Comparison of ENCODE assay signal across 9 mouse cellular contexts in the genomic region with DNA sequence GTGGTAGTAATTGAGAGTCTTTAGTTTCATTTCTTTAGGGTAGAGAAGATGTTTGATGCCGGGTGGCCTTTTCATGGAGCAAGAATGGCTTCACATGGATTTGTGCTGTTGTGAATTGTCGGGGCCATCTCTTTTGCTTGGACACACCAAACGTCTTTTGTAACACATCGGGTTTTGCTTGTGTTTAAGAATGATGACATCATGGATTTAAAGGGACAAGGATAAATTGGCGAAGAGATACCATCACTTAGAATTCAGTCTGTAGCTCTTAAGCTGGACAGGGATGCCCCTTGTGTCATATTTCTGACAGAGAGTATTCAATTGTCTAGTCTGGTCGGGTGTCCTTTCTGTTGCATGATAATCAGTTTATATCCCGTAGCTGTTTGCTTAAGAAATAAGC. TPM values are rescaled to one million over a fixed set of nuclear protein-coding genes. Genes with fewer than 3 reads are reported as not detected.
A peak's percentile ranks its signal among the peaks of the same experiment; 100 is the strongest.
DNase-seq lines count a peak whose midpoint lies in the region; ATAC-seq and TF ChIP-seq lines count a peak whose summit lies in the region.
"Had no signal": no experiment of that assay in that cellular context is flagged by ENCODE, and none has a peak within 500 bp of the region (broad histone marks: within the 10 kb centered on the region; RNA-seq: fewer than 3 reads in every experiment).

No protein-coding gene starts in this region.

- H3K4me3 ChIP-seq in heart, embryonic 11.5 days (ENCODE audit: low read depth, low read length) = peak overlapping the region; percentile 99
- H3K4me3 ChIP-seq in ES-Bruce4 (ENCODE audit: low read depth, low read length) = no peak overlapping the region
- peak overlapping the region; percentile 93 for H3K4me3 ChIP-seq in hindbrain, embryonic 11.5 days (ENCODE audit: low read depth, low read length)
- H3K4me3 ChIP-seq in midbrain, embryonic 10.5 days = peak overlapping the region; percentile 98

- peak overlapping the region; percentile 97 for H3K9ac ChIP-seq in heart, embryonic 11.5 days (ENCODE audit: low read depth, low read length)
- peak overlapping the region; percentile 90 for H3K9ac ChIP-seq in ES-Bruce4 (ENCODE audit: low read depth, poor library complexity, severe bottlenecking)
- H3K9ac ChIP-seq in hindbrain, embryonic 11.5 days (ENCODE audit: low read depth, low read length) = peak overlapping the region; percentile 91

- H3K27me3 ChIP-seq in heart, embryonic 11.5 days (ENCODE audit: control insufficient read depth, insufficient read depth, low read length) = no peaks in the 10 kb centered on the region
- no peaks in the 10 kb centered on the region for H3K27me3 ChIP-seq in ES-Bruce4 (ENCODE audit: control insufficient read depth, insufficient read depth, low read length, poor library complexity, severe bottlenecking)
- no peaks in the 10 kb centered on the region for H3K27me3 ChIP-seq in hindbrain, embryonic 11.5 days (ENCODE audit: control insufficient read depth, insufficient read depth, low read length)
- 0 out of 2 replicates have a peak, but pooled peaks cover 2% of the 10 kb centered on the region for H3K27me3 ChIP-seq in midbrain, embryonic 10.5 days (ENCODE audit: low read depth, poor library complexity, severe bottlenecking)

- peak overlapping the region; percentile 92 for H3K4me2 ChIP-seq in heart, embryonic 11.5 days
- peak overlapping the region; percentile 69 for H3K4me2 ChIP-seq in hindbrain, embryonic 11.5 days (replicated peaks; ENCODE audit: low read depth, low read length)

- H3K9me3 ChIP-seq in heart, embryonic 11.5 days (replicated peaks; ENCODE audit: control insufficient read depth, low read length) = no peaks in the 10 kb centered on the region
- H3K9me3 ChIP-seq in ES-Bruce4 (replicated peaks; ENCODE audit: control insufficient read depth, insufficient read depth, low read length, poor library complexity, severe bottlenecking) = no peaks in the 10 kb centered on the region
- H3K9me3 ChIP-seq in hindbrain, embryonic 11.5 days (ENCODE audit: control insufficient read depth, low read length) = no peaks in the 10 kb centered on the region
- H3K9me3 ChIP-seq in midbrain, embryonic 10.5 days (replicated peaks) = no peaks in the 10 kb centered on the region

- H3K4me1 ChIP-seq in heart, embryonic 11.5 days (ENCODE audit: control insufficient read depth, insufficient read depth, low read length) = peaks cover 20% of the 10 kb centered on the region
- no peaks in the 10 kb centered on the region for H3K4me1 ChIP-seq in ES-Bruce4 (ENCODE audit: control insufficient read depth, insufficient read depth, low read length)
- H3K4me1 ChIP-seq in hindbrain, embryonic 11.5 days (replicated peaks; ENCODE audit: control insufficient read depth, insufficient read depth, low read length) = 0 out of 2 replicates have a peak, but pooled peaks cover 2% of the 10 kb centered on the region
- peaks cover 32% of the 10 kb centered on the region for H3K4me1 ChIP-seq in midbrain, embryonic 10.5 days

- no peak for ATAC-seq in heart, embryonic 11.5 days (replicated peaks; ENCODE audit: insufficient number of reproducible peaks, low FRiP score, low TSS enrichment)
- ATAC-seq in hindbrain, embryonic 11.5 days (ENCODE audit: low FRiP score) = no peak

- intact Hi-C loops in heart, postnatal 36 days (cut with DNase I) = loop anchor here (5.0 to 10.0 kb wide), 2 partner anchors 63 to 646 kb away; a partner anchor contains a TSS

- H3K27ac ChIP-seq in heart, embryonic 11.5 days (ENCODE audit: low read depth, low read length) = no peak overlapping the region
- no peak overlapping the region for H3K27ac ChIP-seq in ES-Bruce4 (ENCODE audit: insufficient read depth, low read length)
- H3K27ac ChIP-seq in hindbrain, embryonic 11.5 days (ENCODE audit: low read depth, low read length) = no peak overlapping the region
- H3K27ac ChIP-seq in midbrain, embryonic 10.5 days (replicated peaks) = peak overlapping the region; percentile 94; the same call in 1 of the 2 replicates

- DNase-seq in heart, postnatal 36 days = no peak
- no peak for DNase-seq in hindbrain, embryonic 11.5 days (ENCODE audit: low spot score)
- no peak for DNase-seq in midbrain, embryonic 10.5 days (ENCODE audit: low spot score)
- DNase-seq in thymus, adult 18-20 months = no peak
- DNase-seq in retina, embryonic 14.5 days (ENCODE audit: low spot score) = no peak
- DNase-seq in thymus, postnatal 4 days = no peak
- DNase-seq: cerebellum, postnatal 10 days had no signal

- no peak for TF ChIP-seq CTCF in ES-Bruce4 (IDR thresholded peaks at IDR 0.05; ENCODE audit: low read depth, low read length)

- WGBS in heart, embryonic 11.5 days (ENCODE audit: insufficient replicate concordance) = 39% methylated on average over 7 of the region's 7 CpGs
- WGBS in hindbrain, embryonic 11.5 days = 45% methylated on average over 7 of the region's 7 CpGs
- 47% methylated on average over 7 of the region's 7 CpGs for WGBS in midbrain, embryonic 10.5 days

- H3K36me3 ChIP-seq in heart, embryonic 11.5 days (ENCODE audit: control insufficient read depth, insufficient read depth, low read length) = no peaks in the 10 kb centered on the region
- H3K36me3 ChIP-seq in ES-Bruce4 (ENCODE audit: control insufficient read depth, insufficient read depth, low read length, poor library complexity, severe bottlenecking) = no peaks in the 10 kb centered on the region; the same call in 1 of the 2 replicates
- H3K36me3 ChIP-seq in hindbrain, embryonic 11.5 days (ENCODE audit: control insufficient read depth, insufficient read depth, low read length) = no peaks in the 10 kb centered on the region
- 0 out of 2 replicates have a peak, but pooled peaks cover 9% of the 10 kb centered on the region for H3K36me3 ChIP-seq in midbrain, embryonic 10.5 days

- no peak for TF ChIP-seq POLR2A in ES-Bruce4 (IDR thresholded peaks at IDR 0.05; ENCODE audit: insufficient read depth, low read length)

- TF ChIP-seq EP300 in ES-Bruce4 (IDR thresholded peaks at IDR 0.05; ENCODE audit: insufficient read depth, low read depth, low read length) = no peak

RNA-seq across cellular contexts. Expression of a gene that starts 1.4 kb away (rescaled TPM):
- polyA plus RNA-seq in heart, embryonic 11.5 days (2014; fragmentation: Nextera tagmentation; extraction: Ambion mirVana) = 18.5 and 19.3 TPM in 2 replicates
- 10 to 100 TPM; 11.4 to 11.8 TPM for total RNA-seq in heart, postnatal 36 days (2021)
- polyA plus RNA-seq in ES-Bruce4 (2011; ENCODE audit: insufficient read depth, insufficient read length, low read depth, missing spikeins) = 24.6 and 31.8 TPM in 2 replicates
- polyA plus RNA-seq in hindbrain, embryonic 11.5 days (2014; fragmentation: Nextera tagmentation; extraction: Ambion mirVana) = 21.9 and 24.8 TPM in 2 replicates
- polyA plus RNA-seq in midbrain, embryonic 10.5 days (2016; fragmentation: Nextera tagmentation; extraction: Ambion mirVana) = 24.2 and 25.3 TPM in 2 replicates

RNA-seq across cellular contexts. Expression of a gene that starts 9.5 kb away (rescaled TPM):
- polyA plus RNA-seq in heart, embryonic 11.5 days (2014; fragmentation: Nextera tagmentation; extraction: Ambion mirVana) = 23.6 and 25.7 TPM in 2 replicates
- 10 to 100 TPM; 91.0 to 93.7 TPM for total RNA-seq in heart, postnatal 36 days (2021)
- polyA plus RNA-seq in ES-Bruce4 (2011; ENCODE audit: insufficient read depth, insufficient read length, low read depth, missing spikeins) = 122 and 136 TPM in 2 replicates
- polyA plus RNA-seq in hindbrain, embryonic 11.5 days (2014; fragmentation: Nextera tagmentation; extraction: Ambion mirVana) = 35.5 and 35.7 TPM in 2 replicates
- polyA plus RNA-seq in midbrain, embryonic 10.5 days (2016; fragmentation: Nextera tagmentation; extraction: Ambion mirVana) = 35.2 and 36.3 TPM in 2 replicates
